Mouse (Mus musculus): ENCODE results near the gene Prdm15. TPM values are rescaled to one million over a fixed set of nuclear protein-coding genes. Genes with fewer than 3 reads are reported as not detected.
A peak's percentile ranks its signal among the peaks of the same experiment; 100 is the strongest.

Gene Prdm15
- total RNA-seq, 1 experiment: 15.0 TPM

- no peak for DNase-seq (ENCODE audit: low read depth, low spot score)
- Histone ChIP-seq H3K4me3 (ENCODE audit: insufficient read depth in 1 of 2, low read depth in 1 of 2, low read length in 2 of 2, poor library complexity in 1 of 2, severe bottlenecking in 1 of 2) (no peak overlapping the region), H3K27ac (ENCODE audit: insufficient read depth, low read depth, low read length, poor library complexity, severe bottlenecking) (no peak overlapping the region), H3K4me1 (ENCODE audit: control insufficient read depth in 2 of 2, insufficient read depth in 2 of 2, low read length in 2 of 2, poor library complexity in 1 of 2) (peaks cover 0 to 3% of the 10 kb centered on the region in 2 experiments; a peak in 1 of 4 replicates), H3K9me3 (ENCODE audit: control insufficient read depth, insufficient read depth, low read depth, low read length) (no peaks in the 10 kb centered on the region), H3K9ac (ENCODE audit: insufficient read depth, low read depth, low read length, poor library complexity, severe bottlenecking) (no peak overlapping the region), H3K36me3 (ENCODE audit: control insufficient read depth, insufficient read depth, low read length, poor library complexity, severe bottlenecking) (no peaks in the 10 kb centered on the region)
- TF ChIP-seq MAFK (IDR thresholded peaks at IDR 0.05; ENCODE audit: insufficient read depth, low read depth, low read length) (no peak), CHD2 (IDR thresholded peaks at IDR 0.05; ENCODE audit: low read depth, low read length) (no peak), ZC3H11A (IDR thresholded peaks at IDR 0.05; ENCODE audit: borderline replicate concordance, low read depth, low read length) (no peak), HCFC1 (IDR thresholded peaks at IDR 0.05; ENCODE audit: borderline replicate concordance, insufficient read depth, low read length) (no peak), ZNF384 (IDR thresholded peaks at IDR 0.05; ENCODE audit: low read depth, low read length) (no peak)
- in situ Hi-C loops (cut with MboI; ENCODE audit: low sequenced_read_pairs in 2 of 2, unreplicated experiment in 2 of 2): no loop called here
Measured at GRCm38 (mm10) chr16:97783057-97783456, 68.6 kb downstream of the Prdm15 start.

- H3K4me3 ChIP-seq (ENCODE audit: insufficient read depth in 1 of 2, low read depth in 1 of 2, low read length in 2 of 2, poor library complexity in 1 of 2, severe bottlenecking in 1 of 2): peak overlapping the region; percentile 5 to 49; a peak in 3 of 4 replicates
- TF ChIP-seq MAFK (IDR thresholded peaks at IDR 0.05; ENCODE audit: insufficient read depth, low read depth, low read length): no peak
- peak; percentile 81 for TF ChIP-seq ZC3H11A (IDR thresholded peaks at IDR 0.05; ENCODE audit: borderline replicate concordance, low read depth, low read length)
- no peak for TF ChIP-seq HCFC1 (IDR thresholded peaks at IDR 0.05; ENCODE audit: borderline replicate concordance, insufficient read depth, low read length)
- TF ChIP-seq ZNF384 (IDR thresholded peaks at IDR 0.05; ENCODE audit: low read depth, low read length): no peak
- no peak for TF ChIP-seq CHD2 (IDR thresholded peaks at IDR 0.05; ENCODE audit: low read depth, low read length)
- H3K9ac ChIP-seq (ENCODE audit: insufficient read depth, low read depth, low read length, poor library complexity, severe bottlenecking): peak overlapping the region; percentile 59
- in situ Hi-C loops (cut with MboI; ENCODE audit: low sequenced_read_pairs in 2 of 2, unreplicated experiment in 2 of 2): no loop called here
- H3K4me1 ChIP-seq (ENCODE audit: control insufficient read depth in 2 of 2, insufficient read depth in 2 of 2, low read length in 2 of 2, poor library complexity in 1 of 2): peaks cover 0 to 3% of the 10 kb centered on the region in 2 experiments; a peak in 1 of 4 replicates
- peak overlapping the region; percentile 53; the same call in 1 of the 2 replicates for H3K27ac ChIP-seq (ENCODE audit: insufficient read depth, low read depth, low read length, poor library complexity, severe bottlenecking)
- peak; percentile 88 for DNase-seq (ENCODE audit: low read depth, low spot score)
- no peaks in the 10 kb centered on the region for H3K9me3 ChIP-seq (ENCODE audit: control insufficient read depth, insufficient read depth, low read depth, low read length)
- no peaks in the 10 kb centered on the region for H3K36me3 ChIP-seq (ENCODE audit: control insufficient read depth, insufficient read depth, low read length, poor library complexity, severe bottlenecking)
Measured at GRCm38 (mm10) chr16:97778353-97779025, 73.2 kb downstream of the Prdm15 start.

GRCm38 (mm10) chr16:97766501-97766900, 85.1 kb downstream of the Prdm15 start:
- H3K36me3 ChIP-seq (ENCODE audit: control insufficient read depth, insufficient read depth, low read length, poor library complexity, severe bottlenecking): no peaks in the 10 kb centered on the region
- TF ChIP-seq HCFC1 (IDR thresholded peaks at IDR 0.05; ENCODE audit: borderline replicate concordance, insufficient read depth, low read length): no peak
- TF ChIP-seq ZC3H11A (IDR thresholded peaks at IDR 0.05; ENCODE audit: borderline replicate concordance, low read depth, low read length): no peak
- no peak for TF ChIP-seq ZNF384 (IDR thresholded peaks at IDR 0.05; ENCODE audit: low read depth, low read length)
- no peak for TF ChIP-seq CHD2 (IDR thresholded peaks at IDR 0.05; ENCODE audit: low read depth, low read length)
- TF ChIP-seq MAFK (IDR thresholded peaks at IDR 0.05; ENCODE audit: insufficient read depth, low read depth, low read length): no peak
- DNase-seq (ENCODE audit: low read depth, low spot score): peak; percentile 55
- no peak overlapping the region for H3K9ac ChIP-seq (ENCODE audit: insufficient read depth, low read depth, low read length, poor library complexity, severe bottlenecking)
- in situ Hi-C loops (cut with MboI; ENCODE audit: low sequenced_read_pairs in 2 of 2, unreplicated experiment in 2 of 2): no loop called here
- no peak overlapping the region for H3K4me3 ChIP-seq (ENCODE audit: insufficient read depth in 1 of 2, low read depth in 1 of 2, low read length in 2 of 2, poor library complexity in 1 of 2, severe bottlenecking in 1 of 2)
- H3K27ac ChIP-seq (ENCODE audit: insufficient read depth, low read depth, low read length, poor library complexity, severe bottlenecking): no peak overlapping the region
- H3K4me1 ChIP-seq (ENCODE audit: control insufficient read depth in 2 of 2, insufficient read depth in 2 of 2, low read length in 2 of 2, poor library complexity in 1 of 2): peaks cover 0 to 3% of the 10 kb centered on the region in 2 experiments; a peak in 2 of 4 replicates
- no peaks in the 10 kb centered on the region for H3K9me3 ChIP-seq (ENCODE audit: control insufficient read depth, insufficient read depth, low read depth, low read length)

GRCm38 (mm10) chr16:97764626-97765025, 87.0 kb downstream of the Prdm15 start:
- Histone ChIP-seq H3K4me1 (ENCODE audit: control insufficient read depth in 2 of 2, insufficient read depth in 2 of 2, low read length in 2 of 2, poor library complexity in 1 of 2) (peaks cover 0 to 5% of the 10 kb centered on the region in 2 experiments; a peak in 2 of 4 replicates), H3K27ac (ENCODE audit: insufficient read depth, low read depth, low read length, poor library complexity, severe bottlenecking) (no peak overlapping the region), H3K36me3 (ENCODE audit: control insufficient read depth, insufficient read depth, low read length, poor library complexity, severe bottlenecking) (no peaks in the 10 kb centered on the region), H3K9me3 (ENCODE audit: control insufficient read depth, insufficient read depth, low read depth, low read length) (no peaks in the 10 kb centered on the region), H3K4me3 (ENCODE audit: insufficient read depth in 1 of 2, low read depth in 1 of 2, low read length in 2 of 2, poor library complexity in 1 of 2, severe bottlenecking in 1 of 2) (no peak overlapping the region), H3K9ac (ENCODE audit: insufficient read depth, low read depth, low read length, poor library complexity, severe bottlenecking) (no peak overlapping the region)
- in situ Hi-C loops (cut with MboI; ENCODE audit: low sequenced_read_pairs in 2 of 2, unreplicated experiment in 2 of 2): no loop called here
- DNase-seq (ENCODE audit: low read depth, low spot score): no peak
- TF ChIP-seq CHD2 (IDR thresholded peaks at IDR 0.05; ENCODE audit: low read depth, low read length) (no peak), HCFC1 (IDR thresholded peaks at IDR 0.05; ENCODE audit: borderline replicate concordance, insufficient read depth, low read length) (no peak), ZC3H11A (IDR thresholded peaks at IDR 0.05; ENCODE audit: borderline replicate concordance, low read depth, low read length) (no peak), ZNF384 (IDR thresholded peaks at IDR 0.05; ENCODE audit: low read depth, low read length) (no peak), MAFK (IDR thresholded peaks at IDR 0.05; ENCODE audit: insufficient read depth, low read depth, low read length) (no peak)
